Mouse (Mus musculus) G1E (cell line): ENCODE measurements around the gene Tjap1. TPM values are rescaled to one million over a fixed set of nuclear protein-coding genes. Genes with fewer than 3 reads are reported as not detected.
A peak's percentile ranks its signal among the peaks of the same experiment; 100 is the strongest.

ENCODE experiments used
- ATAC-seq: 2 replicates; pipeline ENCODE4 v1.8.0; 2016; ENCODE audit warnings: mild to moderate bottlenecking; ENCODE audit not compliant: insufficient number of reproducible peaks, poor library complexity, low FRiP score, severe bottlenecking; ENCODE audit errors: extremely low read depth
- DNase-seq: peaks from one replicate; pipeline ENCODE4 v3.0.0; 2012; ENCODE audit warnings: low spot score
- H3K27me3 ChIP-seq: 2 replicates; pipeline ENCODE4 v1.6.1; 2012; ENCODE audit warnings: mild to moderate bottlenecking, low read length, inconsistent platforms; ENCODE audit not compliant: insufficient read depth
- H3K36me3 ChIP-seq: replicated peaks from 2 replicates; pipeline ENCODE3; 2012; ENCODE audit warnings: mild to moderate bottlenecking, inconsistent platforms
- H3K4me1 ChIP-seq: 2 replicates; pipeline ENCODE4 v1.6.1; 2012; ENCODE audit warnings: low read depth, low read length, inconsistent platforms, mixed read lengths; ENCODE audit not compliant: insufficient read depth
- H3K4me3 ChIP-seq: 2 replicates; pipeline ENCODE4 v1.5.1; 2012; ENCODE audit warnings: low read depth, mild to moderate bottlenecking, inconsistent platforms, low read length, moderate library complexity, mixed read lengths
- H3K9me3 ChIP-seq: replicated peaks from 2 replicates; pipeline ENCODE4 v1.6.1; 2012; ENCODE audit warnings: inconsistent platforms
- CTCF ChIP-seq: IDR thresholded peaks from 2 replicates; pipeline ENCODE4 v1.5.1; 2012; ENCODE audit warnings: low read depth, low read length, inconsistent platforms, mixed read lengths
- GATA1 ChIP-seq: IDR thresholded peaks from 2 replicates; pipeline ENCODE4 v1.6.1; 2012; ENCODE audit warnings: borderline replicate concordance, low read length, inconsistent platforms, mixed read lengths
- GATA2 ChIP-seq: IDR thresholded peaks from 2 replicates; pipeline ENCODE4 v1.6.1; 2012; ENCODE audit warnings: low read depth, low read length, inconsistent platforms, borderline replicate concordance
- POLR2AphosphoS5 ChIP-seq: IDR thresholded peaks from 2 replicates; pipeline ENCODE4 v1.6.1; 2012; ENCODE audit warnings: low read depth, low read length, inconsistent platforms; ENCODE audit not compliant: insufficient replicate concordance
- TAL1 ChIP-seq: conservative IDR thresholded peaks from 2 replicates; pipeline ENCODE4 v1.6.1; 2012; ENCODE audit warnings: low read depth, low read length, inconsistent platforms, mixed read lengths
- polyA plus RNA-seq: library from polyadenylated mRNA; stranded (reverse); fragments of >175 nt; gene quantifications from 2 replicates; pipeline ENCODE4 v1.2.3, GENCODE M21; 2012
- total RNA-seq, 2 experiments: library from RNA; stranded (forward) in 1 of 2; stranded (reverse) in 1 of 2; fragments of 200-1000 nt in 1 of 2; fragments of >200 nt in 1 of 2; fragmentation: Nextera tagmentation in 1 of 2; gene quantifications; 2 replicates each; pipeline ENCODE4 v1.2.3; 2014 to 2017

Tjap1 gene
- total RNA-seq (2014; fragmentation: Nextera tagmentation) (35.3 and 48.1 TPM in 2 replicates), total RNA-seq (2017) (12.9 and 13.0 TPM in 2 replicates), polyA plus RNA-seq (110 and 121 TPM in 2 replicates)

DNA sequence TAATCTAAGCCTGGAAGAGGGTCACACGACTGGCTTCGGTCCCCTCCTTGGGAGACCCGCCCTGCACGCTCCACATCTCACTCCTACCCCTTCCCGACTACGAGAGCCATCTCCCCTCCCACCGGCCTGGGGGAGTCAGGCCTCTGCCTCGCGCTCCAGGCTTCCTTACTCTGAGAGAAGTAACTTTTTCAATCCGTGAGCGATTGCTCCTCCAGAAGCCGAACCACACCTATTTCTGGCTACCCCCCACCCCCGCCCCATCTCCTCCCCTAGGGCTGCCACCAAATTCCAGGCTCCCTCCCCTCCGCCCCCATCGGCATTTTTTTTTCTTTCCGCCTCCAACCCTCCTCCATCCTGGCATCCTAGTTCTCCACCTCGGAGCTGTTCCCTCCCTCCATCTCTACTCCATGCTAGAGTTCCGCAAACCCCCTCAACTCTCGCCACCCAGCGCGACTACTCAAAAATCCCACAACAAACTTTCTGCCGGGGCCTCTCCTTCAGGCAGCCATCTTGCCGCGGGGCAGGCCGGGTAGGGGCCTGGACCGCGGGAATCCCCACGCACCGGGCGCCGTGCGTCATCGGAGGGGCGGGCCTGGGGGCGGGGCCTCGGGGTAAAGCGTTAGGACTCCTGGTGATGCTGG, at the start of gene Tjap1:
Tjap1 (minus strand) TSS at position 544 of the 641 bp plus-strand sequence.
- DNase-seq: peak; percentile 97
- H3K36me3 ChIP-seq: peaks cover 43% of the 10 kb centered on the region

DNA sequence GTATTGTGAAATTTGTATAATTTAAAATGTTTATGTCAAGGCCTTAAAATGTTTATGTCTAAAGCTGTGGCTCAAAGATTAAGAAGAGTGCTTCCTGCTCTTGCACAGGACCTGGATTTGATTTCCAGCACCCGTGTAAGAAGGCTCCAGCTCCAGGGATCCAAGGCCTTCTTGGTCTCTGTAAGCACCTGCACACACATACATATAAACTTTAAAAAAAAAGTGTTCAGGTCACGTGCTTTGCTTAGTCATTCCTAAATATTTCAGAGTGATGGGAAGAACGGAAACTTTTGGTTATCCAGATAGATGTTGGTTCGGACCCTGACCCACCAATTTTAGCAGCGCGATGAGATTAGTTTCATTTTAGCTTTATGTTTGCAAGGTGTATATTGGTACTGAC, 45.9 kb upstream of the Tjap1 start:
- H3K27me3 ChIP-seq: no peaks in the 10 kb centered on the region; the same call in 1 of the 2 replicates
- H3K4me1 ChIP-seq: peaks cover 31% of the 10 kb centered on the region
- peak overlapping the region; percentile 98; the same call in 1 of the 2 replicates for H3K4me3 ChIP-seq
- DNase-seq (no peak), ATAC-seq (no peak)
- TF ChIP-seq GATA2 (no peak), TAL1 (no peak), GATA1 (no peak), CTCF (no peak)
- peaks cover 2% of the 10 kb centered on the region for H3K9me3 ChIP-seq
- H3K36me3 ChIP-seq: peaks cover 16% of the 10 kb centered on the region

More for the DNA sequence above, at the start of gene Tjap1:
- ATAC-seq: peak; percentile 75
- Histone ChIP-seq H3K4me3 (peak within 1 kb of the TSS; percentile 77), H3K9me3 (no peaks in the 10 kb centered on the region), H3K4me1 (peaks cover 44% of the 10 kb centered on the region), H3K27me3 (peaks cover 18% of the 10 kb centered on the region)
- no peak for TF ChIP-seq POLR2AphosphoS5
- no peak for TF ChIP-seq GATA2

DNA sequence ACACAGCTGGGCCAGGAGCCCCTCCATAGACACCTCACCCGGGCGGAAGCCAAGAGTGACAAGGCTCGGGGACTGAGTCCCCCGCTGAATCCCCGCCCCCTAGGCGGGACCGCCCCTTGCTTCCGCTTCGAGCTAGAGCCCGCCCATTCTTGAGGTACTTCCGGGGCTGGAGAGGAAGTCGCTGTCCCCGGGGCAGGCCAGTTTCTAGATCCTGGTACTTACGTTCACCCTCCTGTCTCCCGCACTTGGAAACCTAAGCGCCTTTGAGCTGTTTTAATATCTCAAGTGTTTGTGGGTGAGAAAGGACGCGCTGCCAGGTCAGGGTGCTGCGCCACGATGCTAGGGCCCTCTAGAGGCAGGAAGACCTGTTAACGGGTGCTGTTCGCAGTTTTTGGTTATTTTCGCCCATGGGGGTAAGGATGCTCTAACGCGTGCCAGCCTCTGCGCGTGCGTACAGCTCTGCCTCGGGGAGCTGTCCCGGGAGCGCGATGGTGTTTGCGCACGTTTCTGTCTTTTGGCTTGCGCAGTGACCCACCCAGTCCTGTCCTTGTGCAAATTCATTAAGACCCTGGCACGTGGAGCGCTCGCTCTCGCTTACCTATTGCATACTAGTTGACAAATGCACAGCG, 45.2 kb upstream of the Tjap1 start, which contains the start of gene Abcc10:
Abcc10 (minus strand) TSS at position 447 of the 629 bp plus-strand sequence.
- H3K4me3 ChIP-seq: peak within 1 kb of the TSS; percentile 98
- TF ChIP-seq POLR2AphosphoS5 (no peak), TAL1 (no peak), GATA1 (no peak), CTCF (no peak), GATA2 (no peak)
- no peaks in the 10 kb centered on the region for H3K27me3 ChIP-seq
- DNase-seq (peak; percentile 98), ATAC-seq (peak; percentile 98)
- no peaks in the 10 kb centered on the region for H3K9me3 ChIP-seq
- H3K36me3 ChIP-seq: peaks cover 23% of the 10 kb centered on the region
- peaks cover 31% of the 10 kb centered on the region for H3K4me1 ChIP-seq

DNA sequence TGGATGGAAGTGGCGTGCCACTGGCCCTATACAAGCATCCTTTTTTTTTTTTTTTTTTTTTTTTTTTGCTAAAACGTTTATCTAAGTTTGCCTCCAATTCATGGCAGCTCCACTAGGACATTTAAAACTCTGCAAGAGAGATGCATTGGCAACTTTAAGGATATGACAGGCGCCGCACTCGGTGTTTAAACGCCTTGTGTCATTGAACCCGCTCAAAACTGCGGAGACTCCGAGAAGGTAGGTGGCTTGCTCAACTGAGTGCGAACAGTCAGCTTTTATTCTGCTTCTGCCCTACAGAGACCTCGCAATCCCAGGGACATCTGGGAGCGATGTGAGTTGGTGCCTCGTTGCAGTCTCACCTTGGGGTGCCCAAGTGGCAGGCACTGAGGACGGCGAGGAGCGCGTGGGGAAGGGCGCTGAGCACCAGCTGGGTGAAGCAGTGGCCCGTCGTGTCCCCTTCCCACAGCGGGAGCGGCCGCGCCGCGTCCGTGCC, 44.6 kb upstream of the Tjap1 start:
- H3K9me3 ChIP-seq: no peaks in the 10 kb centered on the region
- no peak for DNase-seq
- peaks cover 31% of the 10 kb centered on the region for H3K4me1 ChIP-seq
- no peak for ATAC-seq
- H3K4me3 ChIP-seq: peak overlapping the region; percentile 98
- H3K27me3 ChIP-seq: no peaks in the 10 kb centered on the region
- TF ChIP-seq POLR2AphosphoS5: no peak
- TF ChIP-seq TAL1: no peak
- no peak for TF ChIP-seq GATA2
- no peak for TF ChIP-seq GATA1
- TF ChIP-seq CTCF: no peak
- peaks cover 27% of the 10 kb centered on the region for H3K36me3 ChIP-seq

DNA sequence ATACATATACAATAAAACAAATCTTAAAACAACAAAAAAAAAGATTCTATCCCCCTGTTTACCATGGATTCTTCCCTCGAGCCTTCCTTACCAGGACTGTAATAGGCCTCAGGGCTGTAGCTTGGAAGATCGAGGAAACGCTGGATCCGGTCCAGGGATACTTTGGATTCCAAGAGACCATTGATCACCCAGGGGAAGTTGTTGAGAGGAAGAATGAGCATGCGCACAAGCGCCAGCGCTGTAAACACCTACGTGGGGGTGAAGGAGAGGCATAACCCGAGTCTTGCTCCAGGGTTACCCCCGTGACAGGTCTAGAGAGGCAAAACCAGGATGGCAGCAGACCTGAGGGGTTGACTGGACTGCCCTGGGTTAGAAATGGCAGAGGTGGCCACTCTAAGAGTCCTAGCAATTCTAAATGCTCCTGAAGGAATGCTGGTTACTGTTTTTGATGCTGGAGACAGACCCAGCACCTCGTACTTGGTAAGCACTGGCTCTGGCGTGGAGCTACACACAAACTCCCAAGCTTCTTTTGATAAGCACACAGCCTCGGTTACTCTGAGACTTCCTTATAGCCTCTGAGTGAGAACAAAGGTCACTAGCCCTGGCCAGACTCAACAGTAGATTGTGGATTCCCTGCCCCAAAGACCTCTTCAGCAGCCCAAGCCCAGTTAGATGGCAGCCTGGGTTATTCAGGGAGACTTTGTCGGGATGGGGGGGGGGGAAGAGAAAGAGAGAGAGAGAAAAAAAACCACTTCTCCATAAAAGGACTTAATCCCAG, 39.4 kb upstream of the Tjap1 start:
- Histone ChIP-seq H3K27me3 (no peaks in the 10 kb centered on the region), H3K36me3 (peaks cover 49% of the 10 kb centered on the region), H3K9me3 (no peaks in the 10 kb centered on the region), H3K4me3 (no peak overlapping the region), H3K4me1 (peaks cover 13% of the 10 kb centered on the region)
- DNase-seq (no peak), ATAC-seq (no peak)
- TF ChIP-seq GATA1: no peak
- TF ChIP-seq POLR2AphosphoS5: no peak
- no peak for TF ChIP-seq GATA2
- TF ChIP-seq CTCF: no peak
- no peak for TF ChIP-seq TAL1

DNA sequence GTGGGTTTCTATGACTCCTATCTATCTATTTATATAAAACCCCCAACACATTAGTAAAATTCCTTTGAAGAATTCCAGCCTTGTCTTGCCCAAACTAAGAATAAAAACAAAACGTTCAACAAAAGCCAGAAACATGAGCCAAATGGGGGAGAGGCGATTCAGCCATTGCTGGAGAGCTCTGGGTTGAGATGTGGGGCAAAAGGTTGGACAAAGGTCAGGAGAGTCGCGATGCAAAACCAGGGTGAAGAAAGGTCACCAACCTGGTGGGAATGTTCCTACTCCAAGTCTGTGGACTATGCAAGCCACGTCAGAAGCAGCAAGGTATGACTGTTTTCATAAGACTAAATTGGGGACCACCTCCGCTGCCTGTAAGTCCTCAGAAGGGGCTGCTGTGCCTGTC, 37.7 kb upstream of the Tjap1 start:
- Histone ChIP-seq H3K4me3 (no peak overlapping the region), H3K9me3 (no peaks in the 10 kb centered on the region), H3K27me3 (no peaks in the 10 kb centered on the region), H3K36me3 (peaks cover 58% of the 10 kb centered on the region), H3K4me1 (peaks cover 5% of the 10 kb centered on the region; the same call in 1 of the 2 replicates)
- DNase-seq (no peak), ATAC-seq (no peak)
- TF ChIP-seq TAL1 (no peak), POLR2AphosphoS5 (no peak), CTCF (no peak), GATA2 (no peak), GATA1 (no peak)
